Mouse (Mus musculus): ENCODE data around the gene Rbm43. TPM values are rescaled to one million over a fixed set of nuclear protein-coding genes. Genes with fewer than 3 reads are reported as not detected.
A peak's percentile ranks its signal among the peaks of the same experiment; 100 is the strongest.

The Rbm43 gene
- total RNA-seq, 2 experiments from 2014 or later, result 5.6 to 6.6 TPM

GRCm38 (mm10) chr2:51914944-51915680 lies 19.9 kb downstream of the Rbm43 start:
- peak; percentile 46 to 77 for DNase-seq (ENCODE audit: low spot score in 2 of 2)

GRCm38 (mm10) chr2:51914532-51914931 lies 20.4 kb downstream of the Rbm43 start:
- no peak for DNase-seq (ENCODE audit: low spot score in 2 of 2)

GRCm38 (mm10) chr2:51912740-51913139 lies 22.2 kb downstream of the Rbm43 start:
- DNase-seq (ENCODE audit: low spot score in 2 of 2), result no peak

- DNase-seq (ENCODE audit: low spot score in 2 of 2), result peak in 1 of 2 experiments; percentile 3
These were observed 23.1 kb downstream of the Rbm43 start for GRCm38 (mm10) chr2:51911864-51912263.

GRCm38 (mm10) chr2:51907538-51908110 lies 27.3 kb downstream of the Rbm43 start:
- no peak for DNase-seq (ENCODE audit: low spot score in 2 of 2)

- no peak for DNase-seq (ENCODE audit: low spot score in 2 of 2)
These were observed 29.3 kb downstream of the Rbm43 start for GRCm38 (mm10) chr2:51905637-51906036.

- DNase-seq (ENCODE audit: low spot score in 2 of 2), result no peak
These were observed 42.5 kb downstream of the Rbm43 start for GRCm38 (mm10) chr2:51892411-51892901.

GRCm38 (mm10) chr2:51890961-51891360 lies 44.0 kb downstream of the Rbm43 start:
- DNase-seq (ENCODE audit: low spot score in 2 of 2), result no peak

GRCm38 (mm10) chr2:51890139-51890538 lies 44.8 kb downstream of the Rbm43 start:
- DNase-seq (ENCODE audit: low spot score in 2 of 2), result peak in 1 of 2 experiments; percentile 42

GRCm38 (mm10) chr2:51880143-51880542 lies 54.8 kb downstream of the Rbm43 start:
- no peak for DNase-seq (ENCODE audit: low spot score in 2 of 2)

Other genes starting within 250 kb of the Rbm43 start
- gene Nmi, start 38.3 kb upstream of the Rbm43 start, total RNA-seq (2021), result 1 to 10 TPM; 6.4 to 7.5 TPM
- gene Tnfaip6, start 102.8 kb upstream of the Rbm43 start, total RNA-seq (2021), result 10 to 100 TPM; 14.2 to 15.1 TPM
- gene Rif1, start 137.7 kb upstream of the Rbm43 start, total RNA-seq (2021), result 10 to 100 TPM; 18.5 to 26.6 TPM

All from gastrocnemius, postnatal 4 days (tissue).